Mouse (Mus musculus) cerebral cortex, adult 2 months (tissue): ENCODE results near the gene Vax1.

Source experiments
- WGBS: fragments of 180-500 bp; shearing (Covaris S2); methylation state at CpG from one replicate; pipeline ENCODE4 v1.1.7; 2018; 5-methylcytosine and 5-hydroxymethylcytosine counted together

The Vax1 gene

DNA sequence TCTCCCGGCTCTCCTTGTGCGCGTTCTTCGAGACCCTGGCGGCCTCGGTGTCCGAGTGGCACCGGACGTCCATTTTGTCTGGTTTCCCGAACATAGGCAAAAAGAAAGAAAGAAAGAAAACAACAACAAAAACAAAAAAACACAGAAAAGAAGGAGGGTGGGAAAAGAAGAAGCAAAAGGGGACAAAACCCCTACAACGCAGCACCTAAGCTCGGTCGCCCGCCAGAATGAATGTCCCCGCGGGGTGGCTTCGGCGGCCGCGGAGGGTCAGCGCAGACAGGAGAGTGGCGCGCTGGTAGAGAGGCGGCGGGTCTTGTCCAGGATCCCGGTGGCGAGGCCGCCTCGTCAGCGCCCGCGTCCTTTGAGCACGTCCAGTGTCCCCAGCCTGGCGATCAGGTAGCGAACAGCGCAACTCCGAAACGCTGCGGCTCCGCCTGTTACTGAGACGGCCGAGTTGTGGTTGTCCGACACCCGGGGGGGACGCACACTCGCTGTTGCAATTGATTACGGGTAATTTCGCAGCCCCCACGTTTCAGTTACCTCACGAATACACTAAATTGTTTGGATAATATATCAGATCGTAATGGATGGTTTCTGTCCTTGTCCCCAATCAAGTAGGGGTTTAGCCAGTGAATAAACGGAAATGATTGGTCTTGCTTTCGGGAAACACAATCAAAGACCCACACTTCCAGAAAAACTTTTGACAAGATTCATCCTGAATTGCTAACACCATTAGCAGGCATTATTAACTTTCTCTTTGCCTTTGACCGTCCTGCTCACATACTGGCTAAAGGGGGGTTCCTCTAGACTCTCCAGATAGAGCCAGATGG, at the start of gene Vax1:
Gene Vax1, minus strand, starts transcription at position 121 of the 830 bp plus-strand sequence.
- WGBS, result 3% methylated on average over 54 of the region's 54 CpGs

DNA sequence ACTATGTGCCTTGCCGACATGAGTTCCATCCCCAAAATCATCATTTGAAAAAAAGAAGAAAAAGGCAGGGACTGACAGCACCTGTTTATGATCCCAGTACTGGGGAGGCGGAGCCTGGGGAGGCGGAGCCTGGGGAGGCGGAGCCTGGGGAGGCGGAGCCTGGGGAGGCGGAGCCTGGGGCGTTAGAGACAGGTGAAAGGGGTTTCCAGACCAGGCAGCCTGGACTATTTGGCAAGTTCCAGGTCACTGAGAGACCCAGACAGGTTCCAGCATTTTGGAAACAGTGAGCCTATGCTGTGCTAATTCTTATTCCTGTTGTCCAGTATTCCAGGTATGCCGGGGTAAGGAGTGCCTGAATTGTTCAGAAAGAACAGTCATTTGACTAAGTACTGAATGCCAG, 49.1 kb upstream of the Vax1 start, which contains the start of gene Kcnk18:
Gene Kcnk18, plus strand, starts transcription at position 224 of the 400 bp plus-strand sequence.
- WGBS, result 89% methylated on average over 8 of the region's 8 CpGs

DNA sequence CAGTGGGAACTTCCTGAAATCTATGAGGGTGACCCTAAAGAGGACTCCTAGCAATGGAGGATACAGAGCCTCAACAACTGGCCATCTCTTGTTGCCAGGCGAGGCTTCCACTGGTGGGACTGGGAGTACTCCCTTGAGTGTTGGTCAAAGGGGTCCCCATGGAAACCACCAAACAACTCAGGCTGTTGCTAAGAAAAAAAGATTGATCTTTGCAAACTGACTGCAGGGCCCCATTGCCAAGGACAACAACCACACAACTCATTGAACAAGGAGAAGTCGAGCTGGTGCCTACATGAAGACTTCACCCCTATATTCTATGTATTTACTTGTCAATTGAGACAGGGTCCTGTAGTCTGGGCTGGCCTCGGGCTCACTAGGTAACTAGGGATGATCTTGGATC, 47.0 kb upstream of the Vax1 start:
- WGBS, result 90% methylated on average over 3 of the region's 3 CpGs

DNA sequence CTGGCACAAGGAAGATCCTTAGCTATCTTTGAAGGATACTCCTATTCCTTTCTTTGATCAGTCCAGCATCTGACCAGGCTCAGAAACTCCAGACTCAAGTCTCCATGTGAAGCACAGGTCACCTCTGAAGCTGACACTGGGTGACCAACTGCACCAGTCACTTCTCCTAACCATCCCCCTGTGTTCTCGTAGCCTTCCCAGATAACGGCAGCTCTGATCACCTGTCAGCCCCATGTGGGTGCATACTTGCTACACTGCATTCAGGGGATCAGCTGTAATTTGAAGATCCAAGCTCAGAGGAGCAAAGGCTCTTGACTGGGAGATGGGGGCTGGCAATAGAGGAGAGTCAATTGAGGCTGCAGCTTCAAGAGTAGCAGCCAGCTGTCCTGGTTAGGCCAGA, 39.1 kb upstream of the Vax1 start:
- WGBS, result 65% methylated on average over 2 of the region's 2 CpGs

DNA sequence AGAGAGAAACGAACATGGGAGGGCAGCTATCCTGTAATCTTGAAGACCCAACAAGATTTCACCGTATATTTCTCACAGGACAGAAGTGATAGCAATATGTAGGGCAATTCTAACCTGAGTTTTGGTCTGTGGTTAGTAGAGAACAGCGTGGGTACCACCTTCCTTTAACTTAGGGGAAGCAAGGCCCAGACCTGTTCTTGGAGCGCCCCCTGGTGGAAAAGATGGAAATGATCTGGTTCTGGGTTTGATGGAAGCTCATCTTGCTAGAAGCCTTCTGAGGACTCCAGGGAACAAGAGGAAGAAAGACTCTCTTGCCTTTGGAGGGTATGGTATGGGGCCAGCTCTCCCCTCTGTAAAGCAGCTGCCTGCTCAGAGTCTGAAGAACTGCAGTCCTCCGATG, 38.6 kb upstream of the Vax1 start:
- 35% methylated on average over 5 of the region's 5 CpGs for WGBS

DNA sequence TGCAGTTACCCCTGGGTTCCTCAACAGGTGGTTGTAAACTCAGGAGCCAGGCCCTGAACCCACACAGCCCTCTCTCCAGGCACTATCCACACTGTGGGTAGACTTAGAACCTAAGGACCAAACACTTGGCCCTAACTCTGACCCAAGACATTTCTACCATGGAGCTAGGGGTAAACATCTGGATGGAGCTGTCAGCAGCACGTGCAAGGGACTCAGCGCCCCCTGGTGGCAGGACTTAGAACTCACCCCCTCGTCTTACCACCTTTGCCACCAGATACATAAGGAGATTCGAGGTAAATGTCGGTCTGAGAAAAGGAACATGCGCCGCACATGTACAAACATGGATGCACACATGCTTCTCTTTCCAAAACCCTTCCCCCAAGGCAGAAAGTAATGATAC, 28.3 kb upstream of the Vax1 start:
- WGBS, result 49% methylated on average over 7 of the region's 7 CpGs

DNA sequence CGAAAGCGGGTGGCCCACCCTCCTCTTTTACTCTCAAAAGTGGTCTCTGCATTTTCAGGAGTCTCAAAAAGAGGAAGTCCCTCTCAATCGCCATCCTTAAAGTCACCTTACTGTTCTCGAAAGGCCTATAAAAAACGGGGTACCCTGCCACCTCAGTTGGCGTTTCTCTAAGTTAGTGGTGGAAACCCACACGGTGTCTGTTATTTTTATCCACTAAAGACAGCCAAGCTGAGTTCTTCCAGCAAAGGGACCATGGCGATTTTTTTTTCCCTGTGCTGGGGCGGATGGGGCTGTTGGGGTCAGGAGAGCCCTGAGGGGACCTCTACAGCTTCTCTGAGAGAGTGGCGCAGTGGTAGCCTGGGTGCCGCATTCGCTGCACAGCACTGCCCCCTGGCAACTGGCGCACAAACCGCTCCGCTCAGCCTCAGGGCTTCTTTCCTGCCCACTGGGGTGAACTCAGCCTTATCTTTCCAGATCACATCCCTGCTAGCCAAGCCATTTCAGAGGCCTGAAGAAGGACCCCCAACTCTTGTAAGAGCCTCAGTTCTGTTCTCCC, 26.3 kb upstream of the Vax1 start:
- WGBS, result 11% methylated on average over 15 of the region's 15 CpGs

DNA sequence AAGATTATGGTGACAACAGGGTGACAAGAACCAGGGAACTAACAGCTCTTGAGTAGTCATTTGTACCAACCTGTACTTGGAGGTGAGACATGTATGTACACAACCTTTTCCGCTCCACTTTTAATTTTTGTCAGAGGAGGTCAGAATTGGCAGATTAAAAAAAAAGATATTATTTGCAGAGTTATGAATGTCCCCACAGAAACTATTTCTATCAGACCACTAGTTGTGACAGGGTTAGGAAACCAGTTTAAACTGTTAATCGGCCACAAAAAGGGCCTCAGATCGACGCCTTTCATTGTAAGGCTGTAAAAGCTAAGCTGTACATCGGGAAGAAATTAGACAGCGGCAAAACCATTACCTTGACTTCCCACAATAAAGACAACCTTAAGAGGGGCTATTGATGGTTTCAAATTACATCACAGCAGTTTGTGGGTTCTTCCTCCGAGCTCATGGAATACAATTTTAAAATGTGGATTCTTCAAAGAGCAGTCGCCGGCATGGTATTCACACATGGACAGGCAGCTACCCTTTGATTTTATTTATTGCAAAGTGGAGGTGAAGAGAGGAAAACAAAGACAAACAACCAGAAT, 25.4 kb upstream of the Vax1 start:
- 19% methylated on average over 9 of the region's 9 CpGs for WGBS

DNA sequence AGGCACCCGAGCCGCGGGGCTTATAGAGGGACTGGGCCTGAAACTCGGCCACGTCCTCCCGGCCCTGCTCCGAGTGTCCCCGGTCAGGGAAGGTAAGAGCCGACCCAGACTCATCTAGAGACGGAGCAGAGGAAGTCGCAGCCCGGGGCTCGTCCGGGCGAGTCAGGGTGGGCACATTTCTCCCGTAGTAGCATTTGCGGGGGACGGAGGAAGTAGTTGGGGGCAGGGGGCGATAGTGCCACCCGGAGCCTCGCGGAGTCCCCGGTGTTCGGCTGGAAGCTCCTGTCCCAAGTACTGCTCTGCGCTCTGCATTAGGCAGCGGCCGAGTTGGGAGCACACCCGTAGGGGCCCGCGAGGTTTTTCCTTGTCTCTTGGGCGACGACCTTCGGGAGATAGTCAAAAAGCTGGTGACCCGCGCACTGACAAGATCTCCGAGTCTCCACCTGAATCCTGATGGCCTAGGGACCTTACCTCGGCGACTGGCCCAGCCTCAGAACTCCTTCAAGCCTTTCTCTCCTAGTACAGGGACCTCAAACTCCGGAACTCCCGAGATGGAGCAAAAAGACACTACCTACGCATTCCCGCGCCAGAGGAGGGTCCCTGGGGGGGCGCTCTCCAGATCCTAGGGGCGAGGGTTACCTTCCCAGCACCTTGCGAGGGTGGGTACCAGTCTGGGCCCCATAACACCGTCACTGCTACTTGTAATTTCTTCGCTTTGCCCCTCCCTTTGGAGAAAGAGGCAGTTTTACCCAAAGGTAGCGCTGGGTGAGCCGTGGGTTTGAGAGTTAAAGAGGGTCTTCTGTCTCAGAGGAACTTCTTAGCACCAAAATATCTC, 24.3 kb upstream of the Vax1 start:
- 3% methylated on average over 50 of the region's 50 CpGs for WGBS

DNA sequence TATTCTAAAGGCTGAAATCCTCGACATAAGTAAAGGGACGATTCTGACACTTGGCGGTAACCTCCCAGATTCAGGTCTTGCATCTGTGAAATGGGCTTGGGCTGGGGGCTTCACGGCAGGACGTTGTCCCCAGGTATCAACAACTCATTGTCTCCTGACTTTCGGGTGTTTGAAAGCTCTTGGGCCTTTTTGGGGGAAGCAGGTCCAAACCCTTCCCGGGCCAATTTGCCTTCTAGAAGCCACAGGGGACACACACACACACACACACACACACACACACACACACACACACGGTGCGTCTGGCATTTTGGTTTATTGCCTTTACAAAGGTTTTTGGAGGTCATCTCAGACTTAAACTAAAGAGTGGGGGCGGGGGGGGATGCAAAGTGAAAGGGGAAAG, 23.6 kb upstream of the Vax1 start:
- WGBS, result 5% methylated on average over 10 of the region's 10 CpGs

DNA sequence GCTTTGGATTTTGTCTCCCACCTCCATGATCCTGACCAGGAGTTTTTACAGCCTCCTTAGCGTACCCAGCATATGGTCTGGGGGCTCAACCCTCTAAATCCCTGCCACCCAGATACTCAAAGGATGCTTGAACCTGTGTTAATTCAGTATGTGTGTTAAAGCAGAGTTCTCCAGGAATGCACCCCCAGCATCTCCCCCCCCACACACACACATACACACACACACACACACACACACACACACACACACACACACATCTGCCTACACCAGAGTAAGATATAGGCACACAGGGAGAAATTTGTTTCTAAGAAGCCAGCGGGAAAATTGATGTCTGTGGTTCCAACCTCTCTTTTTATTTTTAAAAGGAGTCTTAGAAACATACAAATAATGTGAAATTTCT, 22.6 kb upstream of the Vax1 start:
- WGBS, result 25% methylated on average over 2 of the region's 2 CpGs

DNA sequence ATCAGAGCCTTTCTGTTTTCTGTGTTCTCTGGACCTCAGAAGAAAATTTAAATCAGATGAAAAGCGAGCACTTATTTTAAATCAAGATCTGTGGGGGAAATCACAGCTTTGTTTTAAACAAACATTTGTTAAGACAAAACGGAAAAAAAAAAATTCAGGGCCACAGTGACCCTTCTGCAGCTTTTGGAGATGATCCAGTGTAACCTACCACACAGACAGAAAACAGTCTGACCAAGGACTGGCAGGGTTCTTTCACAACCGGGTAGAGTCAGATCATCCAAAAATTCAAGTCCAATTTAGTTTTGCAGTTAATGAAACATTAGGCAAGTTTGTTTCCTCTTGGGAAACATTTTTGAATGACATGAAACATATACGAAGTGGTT, 21.3 kb upstream of the Vax1 start:
- WGBS, result 19% methylated on average over 4 of the region's 4 CpGs

DNA sequence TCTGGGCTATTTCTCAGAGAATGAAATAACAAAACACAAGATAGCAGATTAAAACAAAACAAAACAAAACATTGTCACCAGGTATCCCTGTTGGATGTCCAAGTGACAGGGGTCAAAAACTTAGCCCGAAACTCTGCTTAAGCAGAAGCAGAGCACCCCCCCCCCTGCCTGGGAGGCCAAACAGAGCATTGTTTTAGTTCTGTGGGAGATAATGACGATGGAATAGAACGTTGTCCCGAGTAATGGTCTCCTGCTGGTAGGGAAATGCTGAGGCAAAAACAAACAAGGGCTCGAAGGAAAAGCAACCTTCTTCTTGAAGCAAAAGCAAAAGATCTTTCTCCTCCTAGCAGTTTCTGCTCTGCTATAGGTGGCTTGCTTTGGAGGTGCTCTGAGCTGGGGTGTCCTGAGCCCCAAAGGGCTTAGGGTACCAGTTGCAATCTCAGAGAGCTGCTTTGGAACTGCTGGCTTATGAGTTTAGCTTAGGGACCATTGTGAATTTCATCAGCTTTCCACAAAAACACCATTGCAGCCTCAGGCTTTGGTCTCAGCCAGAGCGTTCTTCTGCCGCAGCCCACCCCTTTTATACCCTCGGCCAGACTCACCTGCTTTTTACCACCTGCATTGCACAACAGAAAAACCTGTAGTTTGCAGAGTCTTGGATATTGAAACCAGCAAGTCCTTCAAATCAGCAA, 20.7 kb upstream of the Vax1 start:
- 14% methylated on average over 8 of the region's 8 CpGs for WGBS

DNA sequence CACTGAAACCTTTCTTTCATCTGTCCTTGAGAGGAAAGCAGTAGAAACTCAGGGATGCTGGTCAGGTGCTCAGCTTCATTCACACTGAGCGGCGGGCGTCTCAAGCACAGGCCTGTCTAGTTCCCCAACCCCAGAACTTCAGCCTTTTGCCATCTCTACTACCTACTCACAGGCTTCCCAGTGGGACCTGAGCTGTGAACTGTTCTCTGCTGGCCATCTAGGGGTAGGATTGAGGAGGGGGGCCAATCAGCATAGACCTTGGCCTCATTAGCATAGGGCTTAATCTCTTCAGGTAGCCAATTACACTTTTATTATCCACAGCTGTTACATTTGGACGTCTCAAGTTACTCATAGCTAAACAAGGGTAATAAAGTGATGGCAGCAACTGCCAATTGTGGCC, 19.1 kb upstream of the Vax1 start:
- WGBS, result 68% methylated on average over 4 of the region's 4 CpGs

DNA sequence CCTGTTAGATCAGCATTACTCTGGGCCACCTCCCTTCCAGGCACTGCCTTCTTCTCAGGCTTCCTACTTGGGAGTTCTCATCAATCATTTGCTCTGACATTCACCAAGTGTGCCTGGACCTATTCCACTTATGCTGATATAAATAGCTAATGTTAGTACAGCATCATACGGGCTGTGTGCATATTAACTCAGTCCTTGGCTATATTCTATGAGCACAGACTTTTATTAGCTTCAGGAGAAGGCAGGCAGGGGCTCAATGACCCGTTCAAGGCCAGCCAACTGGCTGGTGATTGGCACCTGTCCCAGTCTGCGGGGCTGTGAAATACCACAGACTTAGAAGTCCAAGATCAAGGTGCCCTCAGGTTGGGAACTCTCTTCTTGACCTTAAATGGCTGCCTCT, 14.1 kb upstream of the Vax1 start:
- WGBS, result 37% methylated on average over 3 of the region's 3 CpGs

DNA sequence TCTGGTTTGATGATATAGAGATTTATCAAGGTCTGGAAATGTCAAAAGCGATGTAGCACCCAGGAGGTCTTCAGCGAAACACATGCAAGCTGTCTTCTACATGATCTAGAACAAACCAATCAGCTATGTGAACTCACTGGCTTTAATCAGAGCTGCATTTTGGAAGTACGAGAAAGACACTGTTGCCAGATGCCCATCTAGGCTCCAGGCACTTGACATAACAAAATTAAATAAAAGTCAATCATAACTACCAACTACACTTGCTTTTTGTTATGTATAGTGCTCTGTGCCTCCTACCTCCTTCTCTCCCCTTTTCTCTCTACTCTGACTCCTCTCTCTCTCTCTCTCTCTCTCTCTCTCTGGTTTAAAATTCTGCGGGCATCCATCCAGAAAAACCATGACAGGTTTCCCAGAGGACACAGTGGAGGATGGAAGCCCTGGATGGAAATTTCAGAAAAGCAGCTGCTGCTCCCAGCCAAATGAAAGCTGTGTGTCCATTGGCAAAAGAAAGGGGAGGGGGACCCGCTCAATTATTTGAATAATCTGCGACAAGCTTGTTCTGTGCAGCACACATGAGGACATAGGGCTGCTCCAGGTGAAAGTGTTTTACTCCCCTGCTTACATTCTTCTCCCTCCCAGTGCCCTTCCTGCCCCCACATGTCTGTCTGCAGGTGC, 3.6 kb upstream of the Vax1 start:
- 24% methylated on average over 6 of the region's 6 CpGs for WGBS

DNA sequence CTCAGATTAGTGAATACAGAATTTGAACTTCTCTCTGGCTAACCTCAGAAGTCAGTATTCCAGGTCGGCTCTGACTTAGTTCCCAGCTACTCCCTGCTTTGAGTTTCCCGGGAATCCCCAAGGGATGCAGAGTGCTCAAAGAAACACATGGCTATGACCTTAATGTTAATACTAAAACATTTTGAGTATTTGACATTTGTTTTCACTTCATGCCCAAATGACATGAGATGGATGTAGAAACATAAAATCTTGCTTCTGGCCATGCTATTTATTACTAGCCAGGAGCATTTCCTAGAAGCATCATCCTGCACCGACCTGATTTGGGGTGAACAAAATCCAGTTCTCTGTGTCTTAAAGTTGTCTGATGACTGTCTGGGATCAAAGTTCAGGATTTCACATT, 2.9 kb upstream of the Vax1 start:
- 14% methylated on average over 3 of the region's 3 CpGs for WGBS

DNA sequence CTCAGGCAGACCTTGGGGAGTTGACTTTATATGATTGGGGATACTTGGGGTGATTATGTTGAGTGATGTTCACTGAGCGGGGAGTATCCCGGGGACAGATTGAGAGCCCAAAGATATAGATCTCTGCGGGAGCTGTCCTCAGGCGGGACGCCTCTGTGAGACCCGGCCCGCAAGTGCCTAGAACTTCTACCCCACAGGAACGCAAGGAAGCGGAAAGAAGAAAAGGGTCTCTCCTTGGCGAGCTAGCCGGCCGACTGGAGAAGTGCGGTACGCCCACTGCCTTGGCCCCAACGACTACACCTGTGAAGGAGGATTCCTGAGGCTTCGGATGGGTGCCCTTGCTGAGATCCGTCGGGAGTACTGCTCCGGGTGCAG, 2.0 kb upstream of the Vax1 start:
- WGBS, result 10% methylated on average over 19 of the region's 19 CpGs

DNA sequence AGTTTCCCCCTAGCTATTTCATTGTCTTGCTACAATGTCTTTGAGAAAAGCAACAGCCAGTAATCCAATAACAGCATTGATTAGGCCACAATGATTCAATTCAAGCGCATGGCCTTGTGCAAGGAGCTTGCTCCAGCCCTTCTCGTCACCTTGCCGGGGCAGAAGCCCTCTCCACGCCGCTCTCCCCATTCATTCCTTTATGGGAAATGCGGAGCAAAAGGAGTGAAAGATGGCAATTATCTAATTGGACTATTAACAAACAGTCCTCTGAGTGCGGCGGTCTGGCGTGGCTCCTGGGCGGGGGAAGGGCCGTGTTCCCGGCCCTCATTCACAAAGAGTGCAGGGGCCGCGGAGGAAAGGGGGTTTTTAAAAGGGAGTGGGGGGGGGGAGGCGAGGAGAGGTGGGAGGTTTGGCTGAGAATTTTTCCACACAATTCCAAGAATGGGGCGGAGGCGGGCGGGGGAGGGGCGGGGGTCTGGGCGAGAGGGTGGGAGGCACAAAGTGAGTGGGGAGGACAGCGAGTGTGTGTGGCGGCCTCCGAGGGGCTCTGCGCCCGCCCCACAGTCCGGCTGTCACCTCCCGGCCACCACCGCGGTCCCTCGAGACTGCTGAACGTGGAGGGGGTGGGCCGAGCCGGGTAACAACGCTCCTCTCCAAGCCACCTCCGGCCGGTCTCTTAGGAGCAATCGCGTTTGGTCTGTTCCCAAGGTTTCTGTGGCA, 1.5 kb upstream of the Vax1 start:
- WGBS, result 2% methylated on average over 37 of the region's 38 CpGs

DNA sequence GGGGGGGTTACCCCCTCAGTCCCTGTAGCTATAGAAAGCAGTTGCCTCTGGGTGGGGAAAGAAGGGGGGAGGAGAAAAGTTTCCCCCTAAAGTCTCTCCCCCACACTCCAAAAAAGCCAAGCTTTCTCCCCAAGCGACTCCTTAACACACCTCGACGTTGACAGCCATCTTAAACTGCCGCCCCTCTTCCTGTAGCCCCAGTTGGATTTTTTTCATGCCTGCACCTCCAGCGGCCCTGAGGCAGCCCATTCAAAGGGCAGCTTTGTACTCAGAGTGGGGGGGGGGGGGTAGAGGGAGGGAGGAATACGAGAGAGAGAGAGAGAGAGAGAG, 875 bp upstream of the Vax1 start:
- WGBS, result 5% methylated on average over 6 of the region's 6 CpGs
